Mouse (Mus musculus) lung, postnatal 0 days (tissue): ENCODE measurements around the gene Mmd2. TPM values are rescaled to one million over a fixed set of nuclear protein-coding genes. Genes with fewer than 3 reads are reported as not detected.

Experiments used
- ATAC-seq: fragments of 200-750 bp; cut with Nextera tagmentation; 2 replicates; pipeline ENCODE4 v1.8.0; 2017; ENCODE audit warnings: moderate library complexity
- DNase-seq: peaks from one replicate; pipeline ENCODE4 v3.0.0-alpha.2; 2016; ENCODE audit warnings: low spot score
- H3K27ac ChIP-seq: fragments of 300-500 bp; sonication (generic); 2 replicates; pipeline ENCODE4 v1.5.1; 2014; ENCODE audit warnings: antibody characterized with exemption, mild to moderate bottlenecking, low read length, mixed read lengths
- H3K27me3 ChIP-seq: fragments of 300-500 bp; sonication (generic); replicated peaks from 2 replicates; pipeline ENCODE4 v1.6.1; 2014; ENCODE audit warnings: low read length, mixed read lengths; ENCODE audit not compliant: insufficient read depth
- H3K36me3 ChIP-seq: fragments of 300-500 bp; sonication (generic); 2 replicates; pipeline ENCODE4 v1.6.1; 2014; ENCODE audit warnings: low read length, mixed read lengths; ENCODE audit not compliant: insufficient read depth
- H3K4me1 ChIP-seq: fragments of 300-500 bp; sonication (generic); 2 replicates; pipeline ENCODE4 v1.6.1; 2014; ENCODE audit warnings: antibody characterized with exemption, low read depth, low read length, mixed read lengths; ENCODE audit not compliant: insufficient read depth
- H3K4me2 ChIP-seq: fragments of 300-500 bp; sonication (generic); replicated peaks from 2 replicates; pipeline ENCODE4 v1.6.1; 2014; ENCODE audit warnings: low read depth, mild to moderate bottlenecking, low read length, moderate library complexity, mixed read lengths
- H3K4me3 ChIP-seq: fragments of 300-500 bp; sonication (generic); 2 replicates; pipeline ENCODE4 v1.5.1; 2014; ENCODE audit warnings: low read depth, low read length
- H3K9ac ChIP-seq: fragments of 300-500 bp; sonication (generic); replicated peaks from 2 replicates; pipeline ENCODE4 v1.6.1; 2014; ENCODE audit warnings: low read depth, mild to moderate bottlenecking
- H3K9me3 ChIP-seq: fragments of 300-500 bp; sonication (generic); 2 replicates; pipeline ENCODE4 v1.6.1; 2016; ENCODE audit warnings: low read length, mixed read lengths
- CTCF ChIP-seq: IDR thresholded peaks from 2 replicates; pipeline ENCODE4 v1.5.1; 2016; ENCODE audit warnings: antibody characterized with exemption, mild to moderate bottlenecking
- EP300 ChIP-seq: IDR thresholded peaks from 2 replicates; pipeline ENCODE4 v1.6.1; 2016; ENCODE audit warnings: antibody characterized with exemption, mild to moderate bottlenecking, control low read depth
- whole genome bisulfite sequencing: fragments of 180-500 bp; shearing (Covaris S2); extraction: QIAGEN DNeasy Blood & Tissue Kit; methylation state at CpG from one replicate; pipeline ENCODE4 v1.1.7; 2014; 5-methylcytosine and 5-hydroxymethylcytosine counted together
- polyA plus RNA-seq: library from polyadenylated mRNA; unstranded; fragments of >200 nt; fragmentation: Nextera tagmentation; extraction: Ambion mirVana; gene quantifications from 2 replicates; pipeline ENCODE4 v1.2.1, GENCODE M21; 2015

Gene Mmd2
- polyA plus RNA-seq, 1 experiment from 2014 or later = not detected

DNA sequence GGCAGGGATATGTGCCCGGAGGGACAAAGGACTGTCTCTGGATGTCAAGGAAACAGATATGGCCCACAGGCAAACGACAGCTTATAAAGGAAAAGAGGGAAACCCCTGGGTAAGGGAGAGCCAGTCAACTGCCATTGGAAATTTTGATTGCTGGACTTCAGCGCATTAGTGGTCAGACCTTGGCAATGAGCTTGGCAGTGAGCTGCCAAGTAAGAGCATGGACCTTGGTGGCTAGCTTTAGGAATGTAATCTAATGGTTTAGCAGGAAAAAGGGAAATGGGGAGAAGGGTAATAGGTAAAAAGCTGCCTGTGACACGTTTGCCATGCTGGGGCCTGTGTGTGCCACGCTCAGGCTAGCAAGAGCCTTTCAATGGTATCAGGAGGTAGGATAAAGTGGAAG lies 52.7 kb downstream of the Mmd2 start:
- no peak overlapping the region for H3K4me3 ChIP-seq
- H3K27ac ChIP-seq = no peak overlapping the region
- H3K36me3 ChIP-seq = no peaks in the 10 kb centered on the region
- no peak for TF ChIP-seq CTCF
- TF ChIP-seq EP300 = no peak
- no peaks in the 10 kb centered on the region for H3K9me3 ChIP-seq
- 73% methylated on average over 5 of the region's 5 CpGs for WGBS
- no peak overlapping the region for H3K9ac ChIP-seq
- no peaks in the 10 kb centered on the region for H3K27me3 ChIP-seq
- H3K4me1 ChIP-seq = no peaks in the 10 kb centered on the region
- ATAC-seq (no peak), DNase-seq (no peak)
- H3K4me2 ChIP-seq = no peak overlapping the region

DNA sequence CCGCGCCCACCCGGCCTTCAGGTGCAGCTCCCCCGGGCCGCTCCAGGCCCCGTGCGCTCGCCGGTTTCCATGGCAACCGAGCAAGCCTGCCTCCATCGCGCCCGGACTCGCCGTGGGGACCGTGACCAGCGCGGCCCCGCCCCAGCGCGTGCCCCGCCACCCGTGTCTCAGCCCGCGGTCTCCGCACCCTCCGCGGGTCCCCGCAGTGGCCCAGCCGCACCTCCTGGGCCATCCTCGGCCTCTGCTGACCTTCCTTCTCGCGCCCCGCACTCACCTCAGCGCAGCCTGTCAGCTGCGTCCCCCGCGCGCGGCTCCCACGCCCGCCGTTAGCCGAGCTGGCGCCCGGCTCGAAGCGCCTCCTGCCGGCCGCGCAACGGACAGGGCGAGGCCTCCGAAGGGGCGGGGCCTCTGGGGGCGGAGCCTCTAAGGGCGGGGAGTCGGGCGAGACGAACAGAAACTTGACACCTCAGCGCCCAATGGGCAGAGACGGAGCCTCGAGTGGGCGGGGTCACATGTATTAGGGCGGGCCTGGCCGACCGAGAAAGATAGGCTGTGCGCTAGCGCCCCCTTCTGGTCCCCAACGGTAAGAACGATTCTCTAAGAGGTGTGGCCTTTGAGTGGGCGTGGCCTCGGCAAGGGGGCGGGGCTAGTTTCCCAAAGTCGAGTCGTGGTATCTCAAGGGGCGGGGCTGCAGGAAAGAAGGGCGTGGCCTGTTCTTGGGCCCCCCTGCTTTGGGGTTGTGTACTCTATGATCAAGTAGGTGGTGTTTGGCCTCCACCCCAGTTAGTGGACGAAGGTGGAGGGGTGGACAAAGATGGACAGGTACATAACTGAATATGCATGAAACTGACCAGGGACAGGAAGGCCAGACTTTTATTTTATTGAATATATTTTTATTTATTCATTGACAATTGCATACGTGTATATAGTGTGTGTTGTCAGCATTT lies 57.6 kb downstream of the Mmd2 start, which contains the start of gene Radil:
Radil (minus strand) TSS at position 393 of the 947 bp plus-strand sequence.
- WGBS = 3% methylated on average over 56 of the region's 80 CpGs
- peak; percentile 96 for ATAC-seq

DNA sequence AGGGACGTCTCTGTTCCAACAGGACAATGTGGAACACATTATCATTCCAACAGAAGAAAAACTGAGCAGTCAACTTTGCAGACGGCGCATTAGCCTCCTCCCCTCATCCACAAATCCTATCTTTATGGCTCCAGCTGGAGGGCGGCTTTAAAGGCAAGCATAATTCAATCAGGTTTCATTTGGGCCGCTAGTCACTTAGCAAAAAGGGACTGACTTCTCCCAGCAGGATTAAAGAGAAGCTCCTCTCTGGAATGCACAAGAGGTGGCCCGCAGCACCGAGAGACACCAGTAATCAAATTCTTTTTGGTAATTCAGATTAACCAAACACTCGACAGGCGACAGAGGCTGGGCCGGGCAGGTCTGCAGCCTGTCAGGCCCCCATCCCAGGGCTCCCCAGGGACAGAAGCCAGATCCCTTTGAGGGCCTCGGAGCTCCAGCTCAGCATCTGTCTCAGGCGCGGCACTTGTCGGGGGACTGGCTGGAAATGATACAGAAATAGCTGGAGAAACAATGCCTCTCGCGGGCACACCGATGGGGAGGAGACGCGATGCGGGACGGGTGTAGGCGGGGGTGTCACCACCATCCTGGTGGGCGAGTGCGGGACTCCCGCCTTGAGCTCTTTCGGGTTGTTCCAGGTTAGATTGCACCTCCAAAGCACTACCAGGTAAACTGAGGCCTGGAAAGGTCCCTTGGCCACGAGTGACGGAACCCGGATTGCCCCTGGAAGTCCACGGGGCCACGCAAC lies 58.5 kb downstream of the Mmd2 start:
- Histone ChIP-seq H3K4me3 (peak overlapping the region; percentile 58), H3K9me3 (no peaks in the 10 kb centered on the region), H3K4me2 (peak overlapping the region; percentile 98), H3K27ac (peak overlapping the region; percentile 55), H3K4me1 (peaks cover 3% of the 10 kb centered on the region; the same call in 1 of the 2 replicates), H3K9ac (peak overlapping the region; percentile 26; the same call in 1 of the 2 replicates), H3K36me3 (no peaks in the 10 kb centered on the region), H3K27me3 (no peaks in the 10 kb centered on the region)
- no peak for TF ChIP-seq EP300
- TF ChIP-seq CTCF = no peak
- 6% methylated on average over 31 of the region's 31 CpGs for WGBS
- DNase-seq = peak; percentile 33
- no peak for ATAC-seq

More for the DNA sequence above, 57.6 kb downstream of the Mmd2 start, which contains the start of gene Radil:
- H3K9ac ChIP-seq = peak within 1 kb of the TSS; percentile 26; the same call in 1 of the 2 replicates
- peak; percentile 99 for DNase-seq
- TF ChIP-seq CTCF (peak; percentile 88), EP300 (no peak)
- H3K9me3 ChIP-seq = no peaks in the 10 kb centered on the region
- H3K27me3 ChIP-seq = no peaks in the 10 kb centered on the region
- peak within 1 kb of the TSS; percentile 98 for H3K4me2 ChIP-seq
- peaks cover 3% of the 10 kb centered on the region; the same call in 1 of the 2 replicates for H3K4me1 ChIP-seq
- no peaks in the 10 kb centered on the region for H3K36me3 ChIP-seq
- H3K4me3 ChIP-seq = peak within 1 kb of the TSS; percentile 58
- peak within 1 kb of the TSS; percentile 55 for H3K27ac ChIP-seq

DNA sequence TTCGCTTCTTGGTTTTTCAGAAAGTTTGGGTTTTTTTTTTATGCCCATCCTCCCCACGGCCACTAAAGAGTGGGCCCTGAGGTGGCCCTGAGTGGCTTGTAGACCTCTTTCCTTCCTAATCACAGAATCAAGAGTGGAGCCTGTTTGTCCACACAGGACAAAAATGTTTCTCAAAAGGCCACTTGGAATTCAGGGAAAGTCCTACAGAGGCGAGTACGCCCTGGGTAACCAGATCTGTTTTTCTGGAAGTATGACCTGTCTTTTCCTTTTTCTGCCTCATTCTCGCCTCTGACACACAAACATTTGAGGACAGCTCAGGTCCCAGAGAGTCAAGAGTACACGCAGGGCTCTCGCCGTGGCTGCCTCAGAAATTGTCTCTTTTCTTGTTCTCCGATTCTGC lies 59.2 kb downstream of the Mmd2 start:
- 39% methylated on average over 9 of the region's 9 CpGs for WGBS
- Histone ChIP-seq H3K4me1 (peaks cover 6% of the 10 kb centered on the region; the same call in 1 of the 2 replicates), H3K36me3 (no peaks in the 10 kb centered on the region), H3K27me3 (no peaks in the 10 kb centered on the region), H3K4me3 (no peak overlapping the region), H3K9me3 (no peaks in the 10 kb centered on the region), H3K27ac (peak overlapping the region; percentile 55), H3K9ac (no peak overlapping the region), H3K4me2 (peak overlapping the region; percentile 98; the same call in 1 of the 2 replicates)
- TF ChIP-seq EP300 = peak; percentile 85
- TF ChIP-seq CTCF = no peak
- peak; percentile 15; the same call in 1 of the 2 replicates for ATAC-seq
- peak; percentile 72 for DNase-seq

DNA sequence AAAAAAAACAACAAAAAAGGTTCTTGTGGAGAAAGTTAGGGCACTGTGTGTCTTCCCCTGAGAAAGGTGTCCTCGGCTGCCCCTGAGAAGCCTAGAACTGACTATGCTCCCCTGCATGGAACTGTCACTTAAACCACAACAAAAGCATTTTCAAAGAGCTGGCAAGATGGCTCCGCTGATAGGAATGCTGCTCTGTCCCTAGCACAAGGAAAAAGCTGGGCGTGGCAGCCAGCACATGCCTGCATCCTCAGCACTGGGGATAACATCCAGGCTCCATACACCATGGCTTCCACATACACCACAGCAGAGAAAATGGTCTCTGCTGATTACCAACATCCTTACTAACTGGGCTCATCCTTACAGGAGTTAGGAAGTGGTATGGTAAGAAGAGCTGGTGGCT lies 61.5 kb downstream of the Mmd2 start:
- Histone ChIP-seq H3K36me3 (no peaks in the 10 kb centered on the region), H3K4me1 (peaks cover 6% of the 10 kb centered on the region; the same call in 1 of the 2 replicates), H3K4me3 (no peak overlapping the region), H3K9ac (no peak overlapping the region), H3K9me3 (no peaks in the 10 kb centered on the region), H3K27ac (no peak overlapping the region), H3K27me3 (no peaks in the 10 kb centered on the region), H3K4me2 (no peak overlapping the region)
- ATAC-seq (no peak), DNase-seq (no peak)
- TF ChIP-seq EP300 (no peak), CTCF (no peak)
- WGBS = 82% methylated on average over 3 of the region's 3 CpGs

DNA sequence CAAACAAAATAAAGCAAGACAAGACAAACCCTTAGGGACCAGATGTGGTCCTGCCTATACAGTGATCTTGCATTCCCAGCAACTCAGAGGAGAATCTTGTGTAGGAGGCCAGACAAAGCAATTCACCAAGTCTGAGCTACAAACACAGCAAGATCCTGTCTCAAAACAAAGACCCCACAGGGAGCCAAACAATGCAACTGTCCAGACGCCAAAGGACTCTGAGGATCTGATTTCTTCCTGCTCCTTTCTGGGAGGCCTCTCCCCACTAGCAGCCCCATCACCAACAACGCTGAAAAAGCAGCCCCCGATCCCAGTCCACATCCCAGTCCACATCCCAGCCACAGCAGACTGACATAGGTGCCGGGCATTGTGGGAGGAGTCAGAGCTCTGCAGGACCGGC lies 62.3 kb downstream of the Mmd2 start:
- Histone ChIP-seq H3K9ac (no peak overlapping the region), H3K9me3 (no peaks in the 10 kb centered on the region), H3K4me3 (no peak overlapping the region), H3K27me3 (no peaks in the 10 kb centered on the region), H3K36me3 (no peaks in the 10 kb centered on the region), H3K4me2 (no peak overlapping the region), H3K27ac (no peak overlapping the region), H3K4me1 (peaks cover 6% of the 10 kb centered on the region; the same call in 1 of the 2 replicates)
- ATAC-seq (no peak), DNase-seq (no peak)
- no peak for TF ChIP-seq CTCF
- no peak for TF ChIP-seq EP300
- 27% methylated on average over 5 of the region's 5 CpGs for WGBS
